Mouse (Mus musculus) erythroblast, embryonic 14.5 days (primary cell): Measurements from ENCODE around the gene Magi2. TPM values are rescaled to one million over a fixed set of nuclear protein-coding genes. Genes with fewer than 3 reads are reported as not detected.
"Not testable (repeated sequence)": the region's sequence is repeated elsewhere in the genome, so short reads cannot be mapped to it uniquely, and the experiment has no call there.

ENCODE experiments used
- H3K27me3 ChIP-seq: 2 replicates; pipeline ENCODE4 v1.6.1; 2012; ENCODE audit warnings: inconsistent platforms; ENCODE audit not compliant: control insufficient read depth
- H3K36me3 ChIP-seq: 2 replicates; pipeline ENCODE4 v1.6.1; 2012; ENCODE audit warnings: mild to moderate bottlenecking, inconsistent platforms; ENCODE audit not compliant: control insufficient read depth
- H3K4me1 ChIP-seq: 2 replicates; pipeline ENCODE4 v1.6.1; 2012; ENCODE audit warnings: inconsistent platforms; ENCODE audit not compliant: control insufficient read depth
- H3K4me3 ChIP-seq: replicated peaks from 2 replicates; pipeline ENCODE3; 2012; ENCODE audit warnings: moderate library complexity, mild to moderate bottlenecking, inconsistent platforms
- H3K9me3 ChIP-seq: 2 replicates; pipeline ENCODE4 v1.6.1; 2012; ENCODE audit warnings: low read length, inconsistent platforms, mixed read lengths; ENCODE audit not compliant: control insufficient read depth
- GATA1 ChIP-seq: IDR thresholded peaks from 2 replicates; pipeline ENCODE4 v1.6.1; 2012; ENCODE audit warnings: low read length, inconsistent platforms, mixed read lengths
- TAL1 ChIP-seq: IDR thresholded peaks from 3 replicates; pipeline ENCODE4 v1.6.1; 2012; ENCODE audit warnings: low read length, inconsistent platforms, mixed read lengths
- polyA plus RNA-seq: library from polyadenylated mRNA; stranded (reverse); fragments of >175 nt; gene quantifications from 2 replicates; pipeline ENCODE4 v1.2.3, GENCODE M21; 2012

The Magi2 gene
- polyA plus RNA-seq, 1 experiment, result not detected

- H3K27me3 ChIP-seq, result no peaks in the 10 kb centered on the region
- H3K36me3 ChIP-seq, result no peaks in the 10 kb centered on the region
- H3K4me1 ChIP-seq, result no peaks in the 10 kb centered on the region
- no peak for TF ChIP-seq TAL1
- no peak for TF ChIP-seq GATA1
- H3K4me3 ChIP-seq, result no peak overlapping the region
- H3K9me3 ChIP-seq, result no peaks in the 10 kb centered on the region
Measured at GRCm38 (mm10) chr5:20720201-20720900, 1493.5 kb downstream of the Magi2 start.

- not testable (repeated sequence) for H3K4me1 ChIP-seq, H3K27me3 ChIP-seq, H3K36me3 ChIP-seq, H3K4me3 ChIP-seq, H3K9me3 ChIP-seq
Measured at GRCm38 (mm10) chr5:20723226-20723625, 1496.4 kb downstream of the Magi2 start.

GRCm38 (mm10) chr5:20738795-20739194 is 1512.0 kb downstream of the Magi2 start:
- H3K36me3 ChIP-seq, result no peaks in the 10 kb centered on the region
- H3K4me1 ChIP-seq, result no peaks in the 10 kb centered on the region
- H3K9me3 ChIP-seq, result no peaks in the 10 kb centered on the region
- TF ChIP-seq TAL1 (no peak), GATA1 (no peak)
- H3K27me3 ChIP-seq, result no peaks in the 10 kb centered on the region
- no peak overlapping the region for H3K4me3 ChIP-seq

- Histone ChIP-seq H3K4me3 (no peak overlapping the region), H3K4me1 (no peaks in the 10 kb centered on the region), H3K27me3 (no peaks in the 10 kb centered on the region), H3K9me3 (no peaks in the 10 kb centered on the region), H3K36me3 (no peaks in the 10 kb centered on the region)
- TF ChIP-seq GATA1 (no peak), TAL1 (no peak)
Measured at GRCm38 (mm10) chr5:20741193-20741592, 1514.4 kb downstream of the Magi2 start.

GRCm38 (mm10) chr5:20741936-20742335 is 1515.1 kb downstream of the Magi2 start:
- TF ChIP-seq GATA1 (no peak), TAL1 (no peak)
- Histone ChIP-seq H3K4me1 (no peaks in the 10 kb centered on the region), H3K4me3 (no peak overlapping the region), H3K27me3 (no peaks in the 10 kb centered on the region), H3K9me3 (no peaks in the 10 kb centered on the region), H3K36me3 (no peaks in the 10 kb centered on the region)

- TF ChIP-seq TAL1, result no peak
- no peak for TF ChIP-seq GATA1
- H3K9me3 ChIP-seq, result no peaks in the 10 kb centered on the region
- no peak overlapping the region for H3K4me3 ChIP-seq
- no peaks in the 10 kb centered on the region for H3K36me3 ChIP-seq
- no peaks in the 10 kb centered on the region for H3K4me1 ChIP-seq
- no peaks in the 10 kb centered on the region for H3K27me3 ChIP-seq
Measured at GRCm38 (mm10) chr5:20748142-20748541, 1521.3 kb downstream of the Magi2 start.

- Histone ChIP-seq H3K4me3 (no peak overlapping the region), H3K36me3 (no peaks in the 10 kb centered on the region), H3K27me3 (no peaks in the 10 kb centered on the region), H3K9me3 (no peaks in the 10 kb centered on the region), H3K4me1 (no peaks in the 10 kb centered on the region)
- no peak for TF ChIP-seq TAL1
- no peak for TF ChIP-seq GATA1
Measured at GRCm38 (mm10) chr5:20748856-20749255, 1522.0 kb downstream of the Magi2 start.

- Histone ChIP-seq H3K4me1 (no peaks in the 10 kb centered on the region), H3K36me3 (no peaks in the 10 kb centered on the region), H3K9me3 (no peaks in the 10 kb centered on the region), H3K4me3 (no peak overlapping the region), H3K27me3 (no peaks in the 10 kb centered on the region)
- TF ChIP-seq TAL1 (no peak), GATA1 (no peak)
Measured at GRCm38 (mm10) chr5:20749535-20749934, 1522.7 kb downstream of the Magi2 start.

GRCm38 (mm10) chr5:20751000-20751399 is 1524.2 kb downstream of the Magi2 start:
- Histone ChIP-seq H3K4me1 (no peaks in the 10 kb centered on the region), H3K36me3 (no peaks in the 10 kb centered on the region), H3K9me3 (no peaks in the 10 kb centered on the region), H3K4me3 (no peak overlapping the region), H3K27me3 (no peaks in the 10 kb centered on the region)
- TF ChIP-seq GATA1, result no peak
- TF ChIP-seq TAL1, result no peak

GRCm38 (mm10) chr5:20751696-20752095 is 1524.9 kb downstream of the Magi2 start:
- no peak for TF ChIP-seq TAL1
- no peak for TF ChIP-seq GATA1
- Histone ChIP-seq H3K4me1 (no peaks in the 10 kb centered on the region), H3K27me3 (no peaks in the 10 kb centered on the region), H3K9me3 (no peaks in the 10 kb centered on the region), H3K4me3 (no peak overlapping the region), H3K36me3 (no peaks in the 10 kb centered on the region)
